Mouse (Mus musculus): ENCODE measurements at regions not wholly inside any gene's neighbourhood (a gene's known extent, or its start where the extent isn't known, plus 50 kb on each side); places are given as distances from the start of the nearest gene placed in this dataset.

- H3K4me3 ChIP-seq (ENCODE audit: low read depth, low read length) = no peak overlapping the region
- ATAC-seq (ENCODE audit: extremely low read depth, insufficient number of reproducible peaks, low FRiP score, poor library complexity, severe bottlenecking) (no peak), DNase-seq (ENCODE audit: low spot score) (no peak)
- TF ChIP-seq GATA1 (IDR thresholded peaks at IDR 0.05; ENCODE audit: borderline replicate concordance, low read length) (no peak), TAL1 (conservative IDR thresholded peaks at IDR 0.05; ENCODE audit: low read depth, low read length) (no peak), POLR2AphosphoS5 (IDR thresholded peaks at IDR 0.05; ENCODE audit: insufficient replicate concordance, low read depth, low read length) (no peak), GATA2 (IDR thresholded peaks at IDR 0.05; ENCODE audit: borderline replicate concordance, low read depth, low read length) (no peak), CTCF (IDR thresholded peaks at IDR 0.05; ENCODE audit: low read depth, low read length) (no peak)
- peaks cover 20% of the 10 kb centered on the region for H3K4me1 ChIP-seq (ENCODE audit: insufficient read depth, low read depth, low read length)
- no peaks in the 10 kb centered on the region for H3K27me3 ChIP-seq (ENCODE audit: insufficient read depth, low read length)
- no peaks in the 10 kb centered on the region for H3K9me3 ChIP-seq (replicated peaks)
- H3K36me3 ChIP-seq (replicated peaks) = no peaks in the 10 kb centered on the region
Observed at GRCm38 (mm10) chr4:95148665-95149064, 96.6 kb upstream of the Jun start.

- Histone ChIP-seq H3K4me3 (ENCODE audit: low read depth, low read length) (no peak overlapping the region), H3K9me3 (replicated peaks) (no peaks in the 10 kb centered on the region), H3K27me3 (ENCODE audit: insufficient read depth, low read length) (no peaks in the 10 kb centered on the region), H3K4me1 (ENCODE audit: insufficient read depth, low read depth, low read length) (peaks cover 46% of the 10 kb centered on the region), H3K36me3 (replicated peaks) (no peaks in the 10 kb centered on the region)
- DNase-seq (ENCODE audit: low spot score) = no peak
- ATAC-seq (ENCODE audit: extremely low read depth, insufficient number of reproducible peaks, low FRiP score, poor library complexity, severe bottlenecking) = no peak
- no peak for TF ChIP-seq POLR2AphosphoS5 (IDR thresholded peaks at IDR 0.05; ENCODE audit: insufficient replicate concordance, low read depth, low read length)
- TF ChIP-seq GATA1 (IDR thresholded peaks at IDR 0.05; ENCODE audit: borderline replicate concordance, low read length) = no peak
- no peak for TF ChIP-seq CTCF (IDR thresholded peaks at IDR 0.05; ENCODE audit: low read depth, low read length)
Observed at GRCm38 (mm10) chr4:95151678-95152077, 99.7 kb upstream of the Jun start.

GRCm38 (mm10) chr4:95152431-95153115, 100.6 kb upstream of the Jun start:
- DNase-seq (ENCODE audit: low spot score) (no peak), ATAC-seq (ENCODE audit: extremely low read depth, insufficient number of reproducible peaks, low FRiP score, poor library complexity, severe bottlenecking) (no peak)
- Histone ChIP-seq H3K9me3 (replicated peaks) (no peaks in the 10 kb centered on the region), H3K4me1 (ENCODE audit: insufficient read depth, low read depth, low read length) (peaks cover 54% of the 10 kb centered on the region), H3K4me3 (ENCODE audit: low read depth, low read length) (no peak overlapping the region), H3K27me3 (ENCODE audit: insufficient read depth, low read length) (no peaks in the 10 kb centered on the region), H3K36me3 (replicated peaks) (no peaks in the 10 kb centered on the region)
- TF ChIP-seq GATA2 (IDR thresholded peaks at IDR 0.05; ENCODE audit: borderline replicate concordance, low read depth, low read length) = no peak
- TF ChIP-seq GATA1 (IDR thresholded peaks at IDR 0.05; ENCODE audit: borderline replicate concordance, low read length) = no peak
- no peak for TF ChIP-seq CTCF (IDR thresholded peaks at IDR 0.05; ENCODE audit: low read depth, low read length)
- TF ChIP-seq POLR2AphosphoS5 (IDR thresholded peaks at IDR 0.05; ENCODE audit: insufficient replicate concordance, low read depth, low read length) = no peak
- TF ChIP-seq TAL1 (conservative IDR thresholded peaks at IDR 0.05; ENCODE audit: low read depth, low read length) = no peak

- H3K4me1 ChIP-seq (ENCODE audit: insufficient read depth, low read depth, low read length) = peaks cover 66% of the 10 kb centered on the region
- TF ChIP-seq GATA2 (IDR thresholded peaks at IDR 0.05; ENCODE audit: borderline replicate concordance, low read depth, low read length) (no peak), CTCF (IDR thresholded peaks at IDR 0.05; ENCODE audit: low read depth, low read length) (no peak), TAL1 (conservative IDR thresholded peaks at IDR 0.05; ENCODE audit: low read depth, low read length) (no peak), POLR2AphosphoS5 (IDR thresholded peaks at IDR 0.05; ENCODE audit: insufficient replicate concordance, low read depth, low read length) (no peak), GATA1 (IDR thresholded peaks at IDR 0.05; ENCODE audit: borderline replicate concordance, low read length) (no peak)
- H3K9me3 ChIP-seq (replicated peaks) = no peaks in the 10 kb centered on the region
- no peak for DNase-seq (ENCODE audit: low spot score)
- H3K4me3 ChIP-seq (ENCODE audit: low read depth, low read length) = peak overlapping the region; percentile 38; the same call in 1 of the 2 replicates
- no peaks in the 10 kb centered on the region for H3K27me3 ChIP-seq (ENCODE audit: insufficient read depth, low read length)
- H3K36me3 ChIP-seq (replicated peaks) = no peaks in the 10 kb centered on the region
- no peak for ATAC-seq (ENCODE audit: extremely low read depth, insufficient number of reproducible peaks, low FRiP score, poor library complexity, severe bottlenecking)
Observed at GRCm38 (mm10) chr4:95153737-95154287, 101.8 kb upstream of the Jun start.

- no peak for DNase-seq (ENCODE audit: low spot score)
- no peaks in the 10 kb centered on the region for H3K27me3 ChIP-seq (ENCODE audit: insufficient read depth, low read length)
- TF ChIP-seq GATA1 (IDR thresholded peaks at IDR 0.05; ENCODE audit: borderline replicate concordance, low read length) = no peak
- no peak for TF ChIP-seq GATA2 (IDR thresholded peaks at IDR 0.05; ENCODE audit: borderline replicate concordance, low read depth, low read length)
- no peak for TF ChIP-seq CTCF (IDR thresholded peaks at IDR 0.05; ENCODE audit: low read depth, low read length)
- TF ChIP-seq TAL1 (conservative IDR thresholded peaks at IDR 0.05; ENCODE audit: low read depth, low read length) = no peak
- TF ChIP-seq POLR2AphosphoS5 (IDR thresholded peaks at IDR 0.05; ENCODE audit: insufficient replicate concordance, low read depth, low read length) = no peak
Observed at GRCm38 (mm10) chr4:95154377-95154776, 102.4 kb upstream of the Jun start.

GRCm38 (mm10) chr4:95155178-95155577, 103.2 kb upstream of the Jun start:
- ATAC-seq (ENCODE audit: extremely low read depth, insufficient number of reproducible peaks, low FRiP score, poor library complexity, severe bottlenecking) = peak; percentile 12; the same call in 1 of the 2 replicates
- TF ChIP-seq GATA1 (IDR thresholded peaks at IDR 0.05; ENCODE audit: borderline replicate concordance, low read length) (no peak), GATA2 (IDR thresholded peaks at IDR 0.05; ENCODE audit: borderline replicate concordance, low read depth, low read length) (no peak), POLR2AphosphoS5 (IDR thresholded peaks at IDR 0.05; ENCODE audit: insufficient replicate concordance, low read depth, low read length) (no peak), TAL1 (conservative IDR thresholded peaks at IDR 0.05; ENCODE audit: low read depth, low read length) (peak; percentile 67)

More at GRCm38 (mm10) chr4:95154377-95154776, 102.4 kb upstream of the Jun start:
- H3K4me1 ChIP-seq (ENCODE audit: insufficient read depth, low read depth, low read length) = peaks cover 70% of the 10 kb centered on the region
- no peaks in the 10 kb centered on the region for H3K9me3 ChIP-seq (replicated peaks)
- ATAC-seq (ENCODE audit: extremely low read depth, insufficient number of reproducible peaks, low FRiP score, poor library complexity, severe bottlenecking) = no peak
- H3K4me3 ChIP-seq (ENCODE audit: low read depth, low read length) = no peak overlapping the region; the same call in 1 of the 2 replicates
- H3K36me3 ChIP-seq (replicated peaks) = no peaks in the 10 kb centered on the region

More at GRCm38 (mm10) chr4:95155178-95155577, 103.2 kb upstream of the Jun start:
- peaks cover 77% of the 10 kb centered on the region for H3K4me1 ChIP-seq (ENCODE audit: insufficient read depth, low read depth, low read length)
- peak; percentile 47 for DNase-seq (ENCODE audit: low spot score)
- H3K27me3 ChIP-seq (ENCODE audit: insufficient read depth, low read length) = no peaks in the 10 kb centered on the region
- H3K36me3 ChIP-seq (replicated peaks) = no peaks in the 10 kb centered on the region
- no peaks in the 10 kb centered on the region for H3K9me3 ChIP-seq (replicated peaks)
- H3K4me3 ChIP-seq (ENCODE audit: low read depth, low read length) = no peak overlapping the region; the same call in 1 of the 2 replicates

Data from G1E (cell line).